Mouse (Mus musculus) bone marrow, adult 2 months (tissue): ENCODE data around the gene Hist1h3e.
"Not testable (repeated sequence)": the region's sequence is repeated elsewhere in the genome, so short reads cannot be mapped to it uniquely, and the experiment has no call there.

Source experiments
- CTCF ChIP-seq: fragments of 200-500 bp; IDR thresholded peaks from 2 replicates; pipeline ENCODE4 v1.5.1; 2011; ENCODE audit warnings: low read length, control low read depth; ENCODE audit not compliant: control insufficient read depth, insufficient read depth
- POLR2A ChIP-seq: fragments of 200-500 bp; IDR thresholded peaks from 2 replicates; pipeline ENCODE4 v1.6.1; 2011; ENCODE audit warnings: low read depth, mild to moderate bottlenecking, control low read depth, low read length, borderline replicate concordance; ENCODE audit not compliant: control insufficient read depth

- not testable (repeated sequence) for TF ChIP-seq CTCF, POLR2A
Measured at GRCm38 (mm10) chr13:23561531-23561882, 662 bp downstream of the Hist1h3e start.
